Mouse (Mus musculus): ENCODE results near the gene Tff1. TPM values are rescaled to one million over a fixed set of nuclear protein-coding genes. Genes with fewer than 3 reads are reported as not detected.

Gene Tff1
- total and polyA plus RNA-seq, 3 experiments = 0.44 to 2.2 (median 1.6) TPM

DNA sequence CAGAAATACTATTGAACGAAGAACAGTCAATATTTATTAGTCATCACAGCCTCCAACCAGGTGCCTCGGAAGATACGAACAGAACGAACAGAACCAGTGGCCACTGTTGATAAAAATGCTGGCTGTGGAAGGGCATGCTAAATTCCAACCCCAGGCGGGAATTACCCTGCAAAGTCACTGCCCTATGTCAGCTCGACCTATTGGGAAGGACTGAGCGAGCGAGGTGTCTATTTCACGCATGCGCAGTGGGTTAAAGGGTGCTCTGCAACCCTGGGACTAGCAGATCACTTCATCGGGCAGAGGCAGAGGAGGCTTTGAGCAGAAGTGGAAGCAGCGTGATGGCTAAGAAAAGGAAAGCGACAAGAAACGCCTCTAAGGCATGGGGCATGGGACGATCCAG, 31.3 kb downstream of the Tff1 start:
- no peak overlapping the region for H3K27ac ChIP-seq (ENCODE audit: insufficient read depth, low read depth)
- no peak for TF ChIP-seq NELFE (IDR thresholded peaks at IDR 0.05; ENCODE audit: low read depth, low read length)
- no peak for TF ChIP-seq KAT2A (IDR thresholded peaks at IDR 0.05; ENCODE audit: insufficient replicate concordance, low read length)
- TF ChIP-seq ZMIZ1 (IDR thresholded peaks at IDR 0.05; ENCODE audit: low read depth, low read length) = no peak
- no peak for TF ChIP-seq MYC (IDR thresholded peaks at IDR 0.05; ENCODE audit: low read depth, low read length)
- TF ChIP-seq HCFC1 (IDR thresholded peaks at IDR 0.05; ENCODE audit: low read depth, low read length) = no peak
- no peak for TF ChIP-seq ZC3H11A (IDR thresholded peaks at IDR 0.05; ENCODE audit: low read depth, low read length)
- TF ChIP-seq NRF1 (IDR thresholded peaks at IDR 0.05; ENCODE audit: low read depth, low read length) = peak; percentile 41; the same call in 1 of the 2 replicates
- no peaks in the 10 kb centered on the region for H3K36me3 ChIP-seq (replicated peaks in 1 of 2; ENCODE audit: control insufficient read depth in 1 of 2, insufficient read depth in 1 of 2, low read length in 1 of 2)
- H3K4me3 ChIP-seq (replicated peaks in 1 of 3; ENCODE audit: low read depth in 2 of 3, low read length in 2 of 3, poor library complexity in 1 of 3) = no peak overlapping the region
- no peak overlapping the region for H3K4me2 ChIP-seq (ENCODE audit: insufficient read depth, low read depth, poor library complexity, severe bottlenecking)
- dilution Hi-C loops (cut with MboI; ENCODE audit: extremely low pct_ligation_motif_present, extremely low pct_unique_long_range_greater_than_20kb, low sequenced_read_pairs) = no loop called here
- H3K27me3 ChIP-seq (replicated peaks) = peaks cover 35% of the 10 kb centered on the region
- H3K9me3 ChIP-seq (replicated peaks; ENCODE audit: low read length) = no peaks in the 10 kb centered on the region
- DNase-seq (ENCODE audit: extremely low read depth) = no peak
- no peak overlapping the region for H3K9ac ChIP-seq (ENCODE audit: insufficient read depth, low read depth)
- H3K4me1 ChIP-seq (ENCODE audit: control insufficient read depth in 1 of 2, insufficient read depth in 2 of 2) = peaks cover 0 to 4% of the 10 kb centered on the region in 2 experiments; a peak in 1 of 4 replicates
- no peaks in the 10 kb centered on the region for H3K79me2 ChIP-seq (replicated peaks; ENCODE audit: control insufficient read depth, extremely low read depth, insufficient read depth, poor library complexity, severe bottlenecking)
- in situ Hi-C loops (cut with MboI; ENCODE audit: low pct_ligation_motif_present, low pct_unique_long_range_greater_than_20kb, low sequenced_read_pairs) = no loop called here

- no peaks in the 10 kb centered on the region for H3K79me2 ChIP-seq (replicated peaks; ENCODE audit: control insufficient read depth, extremely low read depth, insufficient read depth, poor library complexity, severe bottlenecking)
- in situ Hi-C loops (cut with MboI; ENCODE audit: low pct_ligation_motif_present, low pct_unique_long_range_greater_than_20kb, low sequenced_read_pairs) = no loop called here
- TF ChIP-seq CHD1 (IDR thresholded peaks at IDR 0.05; ENCODE audit: low read depth, low read length) = no peak
- no peak for TF ChIP-seq RCOR1 (conservative IDR thresholded peaks at IDR 0.05; ENCODE audit: low read depth, low read length)
- no peak for TF ChIP-seq GABPA (IDR thresholded peaks at IDR 0.05; ENCODE audit: insufficient replicate concordance, low read depth, low read length)
- no peak for TF ChIP-seq ZKSCAN1 (IDR thresholded peaks at IDR 0.05; ENCODE audit: borderline replicate concordance, low read depth, low read length)
- TF ChIP-seq IRF4 (IDR thresholded peaks at IDR 0.05; ENCODE audit: low read depth, low read length) = no peak
- no peak for TF ChIP-seq EP300 (IDR thresholded peaks at IDR 0.05; ENCODE audit: low read length)
- no peak for TF ChIP-seq KAT2A (IDR thresholded peaks at IDR 0.05; ENCODE audit: insufficient replicate concordance, low read length)
- no peak for TF ChIP-seq JUND (conservative IDR thresholded peaks at IDR 0.05; ENCODE audit: low read depth, low read length)
- no peak for TF ChIP-seq POLR2AphosphoS2 (IDR thresholded peaks at IDR 0.05; ENCODE audit: low read depth, low read length)
- TF ChIP-seq RAD21 (IDR thresholded peaks at IDR 0.05; ENCODE audit: low read depth, low read length) = no peak
- no peak for TF ChIP-seq TBP (conservative IDR thresholded peaks at IDR 0.05; ENCODE audit: low read depth, low read length)
These were observed 33.7 kb downstream of the Tff1 start for GRCm38 (mm10) chr17:31131269-31131821.

More at GRCm38 (mm10) chr17:31131269-31131821, 33.7 kb downstream of the Tff1 start:
- no peak overlapping the region for H3K4me3 ChIP-seq (replicated peaks in 1 of 3; ENCODE audit: low read depth in 2 of 3, low read length in 2 of 3, poor library complexity in 1 of 3)
- peaks cover 58% of the 10 kb centered on the region for H3K27me3 ChIP-seq (replicated peaks)
- H3K4me1 ChIP-seq (ENCODE audit: control insufficient read depth in 1 of 2, insufficient read depth in 2 of 2) = peaks cover 0 to 4% of the 10 kb centered on the region in 2 experiments; a peak in 1 of 4 replicates
- H3K9me3 ChIP-seq (replicated peaks; ENCODE audit: low read length) = no peaks in the 10 kb centered on the region
- dilution Hi-C loops (cut with MboI; ENCODE audit: extremely low pct_ligation_motif_present, extremely low pct_unique_long_range_greater_than_20kb, low sequenced_read_pairs) = no loop called here
- H3K36me3 ChIP-seq (replicated peaks in 1 of 2; ENCODE audit: control insufficient read depth in 1 of 2, insufficient read depth in 1 of 2, low read length in 1 of 2) = no peaks in the 10 kb centered on the region
- H3K9ac ChIP-seq (ENCODE audit: insufficient read depth, low read depth) = no peak overlapping the region
- no peak overlapping the region for H3K4me2 ChIP-seq (ENCODE audit: insufficient read depth, low read depth, poor library complexity, severe bottlenecking)
- H3K27ac ChIP-seq (ENCODE audit: insufficient read depth, low read depth) = no peak overlapping the region
- no peak for DNase-seq (ENCODE audit: extremely low read depth)
